Mouse (Mus musculus): Measurements from ENCODE around the gene Sik3.
A peak's percentile ranks its signal among the peaks of the same experiment; 100 is the strongest.

Gene Sik3

DNA sequence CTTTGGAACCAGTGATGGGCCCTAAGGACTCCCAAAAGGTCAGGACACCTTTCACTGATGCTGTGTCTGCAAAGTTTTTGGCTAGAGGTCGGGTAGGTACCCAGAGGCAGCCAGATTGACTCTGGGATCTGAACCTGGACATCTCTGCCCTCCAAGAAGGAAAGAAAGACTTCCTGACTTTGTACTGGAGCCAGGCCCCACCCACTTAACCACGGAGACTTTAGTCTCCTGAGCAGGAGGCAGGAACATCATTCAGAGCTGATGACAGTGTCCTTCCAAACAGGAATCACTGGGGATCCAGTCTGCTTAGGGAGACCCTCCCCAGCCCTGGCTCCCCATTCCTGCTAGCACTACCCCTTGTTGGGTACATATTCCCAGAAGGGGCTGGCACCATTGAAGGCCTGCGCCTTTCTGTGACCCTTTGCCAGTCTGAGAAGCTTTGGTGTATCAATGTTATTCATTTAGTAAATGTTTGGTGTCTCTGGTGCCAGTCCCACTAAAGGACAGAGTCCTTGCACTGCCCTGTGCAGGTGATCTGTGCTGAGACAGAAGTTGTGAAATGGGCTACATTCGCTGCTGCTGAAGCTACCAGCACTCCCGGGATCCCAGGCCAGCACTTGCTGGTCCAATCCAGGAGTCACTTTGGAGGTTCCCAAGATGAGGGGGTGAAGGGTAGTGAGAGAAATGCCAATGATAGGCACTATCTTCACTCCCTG lies 212.5 kb downstream of the Sik3 start:
- DNase-seq (ENCODE audit: low spot score in 2 of 2): no peak

GRCm38 (mm10) chr9:46227064-46227614 lies 214.5 kb downstream of the Sik3 start:
- no peak for DNase-seq (ENCODE audit: low spot score in 2 of 2)

DNA sequence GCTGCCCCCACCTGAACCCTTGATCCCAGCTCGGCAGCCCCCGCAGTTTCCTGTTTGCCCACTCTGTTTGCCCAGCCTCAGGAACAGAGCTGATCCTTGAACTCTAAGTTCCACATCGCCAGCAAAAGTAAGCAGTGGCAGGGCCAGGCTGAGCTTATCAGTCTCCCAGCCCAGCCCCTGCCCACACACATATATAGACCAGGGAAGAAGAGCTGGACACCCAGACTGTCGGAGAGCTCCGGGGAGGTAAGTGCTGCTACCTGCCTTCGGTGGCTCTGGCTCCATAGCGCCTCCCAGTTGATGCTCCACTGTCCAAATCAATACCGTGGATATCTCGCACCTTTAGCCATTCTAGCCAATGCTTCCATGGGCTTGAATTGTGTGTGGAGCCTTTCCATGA lies 215.9 kb downstream of the Sik3 start, which contains the start of gene Apoa1:
Gene Apoa1 (plus strand): TSS at position 90 of the 400 bp plus-strand sequence.
- DNase-seq (ENCODE audit: low spot score in 2 of 2): no peak

DNA sequence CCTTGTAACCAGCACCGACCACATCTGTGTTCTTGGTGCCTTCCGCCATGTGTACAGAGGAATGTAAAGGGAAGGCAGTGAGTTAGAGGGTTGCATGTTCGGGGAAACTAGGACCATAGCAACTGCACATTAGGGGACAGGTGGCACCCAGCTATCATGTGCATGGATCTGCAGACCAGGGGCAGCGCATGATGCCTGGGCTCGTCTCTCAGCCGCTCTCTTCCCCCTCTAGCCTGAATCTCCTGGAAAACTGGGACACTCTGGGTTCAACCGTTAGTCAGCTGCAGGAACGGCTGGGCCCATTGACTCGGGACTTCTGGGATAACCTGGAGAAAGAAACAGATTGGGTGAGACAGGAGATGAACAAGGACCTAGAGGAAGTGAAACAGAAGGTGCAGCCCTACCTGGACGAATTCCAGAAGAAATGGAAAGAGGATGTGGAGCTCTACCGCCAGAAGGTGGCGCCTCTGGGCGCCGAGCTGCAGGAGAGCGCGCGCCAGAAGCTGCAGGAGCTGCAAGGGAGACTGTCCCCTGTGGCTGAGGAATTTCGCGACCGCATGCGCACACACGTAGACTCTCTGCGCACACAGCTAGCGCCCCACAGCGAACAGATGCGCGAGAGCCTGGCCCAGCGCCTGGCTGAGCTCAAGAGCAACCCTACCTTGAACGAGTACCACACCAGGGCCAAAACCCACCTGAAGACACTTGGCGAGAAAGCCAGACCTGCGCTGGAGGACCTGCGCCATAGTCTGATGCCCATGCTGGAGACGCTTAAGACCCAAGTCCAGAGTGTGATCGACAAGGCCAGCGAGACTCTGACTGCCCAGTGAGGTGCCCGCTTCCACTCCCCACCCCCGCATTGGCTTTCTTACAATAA lies 217.2 kb downstream of the Sik3 start:
- DNase-seq (ENCODE audit: low spot score in 2 of 2): peak; percentile 95

GRCm38 (mm10) chr9:46230450-46230975 lies 217.9 kb downstream of the Sik3 start:
- no peak for DNase-seq (ENCODE audit: low spot score in 2 of 2)

DNA sequence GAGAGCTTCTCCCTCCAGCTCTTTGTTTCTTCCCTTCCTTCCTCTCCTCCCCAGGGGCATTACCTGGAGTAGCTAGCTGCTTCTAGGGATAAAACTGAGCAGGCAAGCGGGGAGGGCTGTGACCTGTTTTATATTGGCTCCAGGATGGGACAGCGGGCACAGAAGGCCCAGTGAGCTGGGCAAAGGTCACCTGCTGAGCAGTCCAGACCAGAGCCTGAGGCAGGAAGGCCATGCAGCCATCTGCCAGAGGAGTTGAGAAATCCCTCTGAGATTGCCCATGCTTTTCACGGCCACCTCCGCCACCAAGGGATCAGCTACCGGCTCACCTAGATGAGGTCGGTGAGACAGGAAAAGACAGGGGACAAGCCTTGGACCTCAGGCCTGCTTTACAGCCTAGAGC lies 222.6 kb downstream of the Sik3 start:
- no peak for DNase-seq (ENCODE audit: low spot score in 2 of 2)

DNA sequence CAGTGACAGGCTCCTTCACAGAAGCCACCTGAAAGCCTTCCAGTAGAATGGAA lies 222.8 kb downstream of the Sik3 start, which contains the start of gene Apoc3:
Gene Apoc3 (minus strand): TSS at position 41 of the 53 bp plus-strand sequence.
- no peak for DNase-seq (ENCODE audit: low spot score in 2 of 2)

- DNase-seq (ENCODE audit: low spot score in 2 of 2): no peak
Measured at GRCm38 (mm10) chr9:46235649-46236048, 223.0 kb downstream of the Sik3 start.

- no peak for DNase-seq (ENCODE audit: low spot score in 2 of 2)
Measured at GRCm38 (mm10) chr9:46238850-46239249, 226.2 kb downstream of the Sik3 start.

- no peak for DNase-seq (ENCODE audit: low spot score in 2 of 2)
Measured at GRCm38 (mm10) chr9:46240526-46241153, 228.0 kb downstream of the Sik3 start, which contains the start of gene Apoa4. Gene Apoa4, plus strand, starts transcription at chr9:46240696.

DNA sequence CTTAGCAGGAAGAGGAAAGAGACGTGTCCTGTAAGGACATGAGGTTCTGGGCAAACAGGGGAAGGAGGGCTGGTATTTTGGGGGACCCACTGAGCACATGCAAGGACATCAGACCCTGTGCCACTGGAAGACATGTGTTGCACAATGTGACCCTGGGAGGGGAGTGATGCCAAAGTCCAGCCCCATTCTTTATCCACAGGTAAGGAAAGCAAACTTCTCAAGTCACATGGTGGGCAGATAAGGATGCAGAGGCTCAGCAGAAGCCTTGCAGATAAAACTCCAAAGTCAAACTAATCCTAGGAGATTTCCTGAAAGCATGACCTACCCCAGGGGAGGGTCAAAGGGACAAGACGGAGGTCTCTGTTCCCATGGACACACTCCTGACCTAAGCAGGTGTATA lies 229.2 kb downstream of the Sik3 start:
- DNase-seq (ENCODE audit: low spot score in 2 of 2): no peak

DNA sequence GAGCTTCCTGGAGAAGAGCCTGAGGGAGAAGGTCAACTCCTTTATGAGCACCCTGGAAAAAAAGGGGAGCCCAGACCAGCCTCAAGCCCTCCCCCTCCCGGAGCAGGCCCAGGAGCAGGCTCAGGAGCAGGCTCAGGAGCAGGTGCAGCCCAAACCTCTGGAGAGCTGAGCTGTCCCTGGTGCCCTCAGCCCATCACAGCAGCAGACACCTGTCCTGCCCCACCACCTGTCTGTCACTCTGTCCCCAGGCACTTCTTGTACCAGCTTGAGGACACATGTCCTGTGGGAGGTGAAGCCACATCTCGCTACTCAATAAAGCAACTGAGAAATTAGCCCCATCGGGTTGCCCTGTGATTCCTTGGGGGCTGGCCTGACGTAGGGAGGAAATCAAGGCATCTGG lies 230.5 kb downstream of the Sik3 start:
- no peak for DNase-seq (ENCODE audit: low spot score in 2 of 2)

DNA sequence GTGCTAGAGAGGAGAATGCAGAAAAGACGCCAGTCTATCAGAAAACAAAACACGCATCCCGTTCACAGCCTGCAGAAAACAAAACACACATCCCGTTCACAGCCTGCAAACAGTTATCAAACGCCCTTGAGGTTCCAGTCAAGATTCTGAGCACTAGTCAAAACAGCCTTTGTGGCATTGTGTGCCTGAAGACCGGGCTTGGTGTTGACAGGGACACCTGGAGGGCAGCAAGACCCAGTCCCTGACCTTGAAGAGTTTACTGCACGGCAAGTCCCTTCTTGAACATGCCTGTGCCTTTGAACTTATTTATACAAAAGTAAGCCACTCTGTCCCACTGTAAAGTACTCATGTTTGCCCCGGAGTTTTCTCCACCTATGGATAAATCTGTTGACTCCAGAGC lies 231.0 kb downstream of the Sik3 start:
- DNase-seq (ENCODE audit: low spot score in 2 of 2): no peak

- DNase-seq (ENCODE audit: low spot score in 2 of 2): peak; percentile 74 to 82
Measured at GRCm38 (mm10) chr9:46246752-46247324, 234.2 kb downstream of the Sik3 start.

DNA sequence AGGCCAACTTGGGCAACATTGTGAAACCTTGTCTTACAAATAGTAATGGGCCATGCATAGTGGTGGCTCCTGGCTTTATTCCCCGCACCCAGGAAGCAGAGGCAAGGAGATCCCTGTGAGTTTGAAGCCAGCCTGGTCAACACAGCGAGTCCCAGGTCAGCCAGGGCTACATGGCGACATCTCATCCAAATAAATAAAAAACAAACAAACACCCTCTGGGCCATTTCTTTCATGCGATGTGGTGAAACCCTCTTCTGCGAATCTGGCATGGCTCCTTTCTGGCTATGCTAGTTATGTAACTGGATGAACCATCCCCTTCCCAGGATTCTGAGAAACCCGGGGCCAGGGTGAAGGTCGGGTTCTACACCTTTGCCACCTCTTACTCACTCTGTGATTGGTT lies 243.6 kb downstream of the Sik3 start:
- DNase-seq (ENCODE audit: low spot score in 2 of 2): no peak

- DNase-seq (ENCODE audit: low spot score in 2 of 2): no peak
Measured at GRCm38 (mm10) chr9:46256658-46257385, 244.2 kb downstream of the Sik3 start.

- no peak for DNase-seq (ENCODE audit: low spot score in 2 of 2)
Measured at GRCm38 (mm10) chr9:46257546-46257945, 244.9 kb downstream of the Sik3 start.

GRCm38 (mm10) chr9:46259111-46259510 lies 246.5 kb downstream of the Sik3 start:
- no peak for DNase-seq (ENCODE audit: low spot score in 2 of 2)

DNA sequence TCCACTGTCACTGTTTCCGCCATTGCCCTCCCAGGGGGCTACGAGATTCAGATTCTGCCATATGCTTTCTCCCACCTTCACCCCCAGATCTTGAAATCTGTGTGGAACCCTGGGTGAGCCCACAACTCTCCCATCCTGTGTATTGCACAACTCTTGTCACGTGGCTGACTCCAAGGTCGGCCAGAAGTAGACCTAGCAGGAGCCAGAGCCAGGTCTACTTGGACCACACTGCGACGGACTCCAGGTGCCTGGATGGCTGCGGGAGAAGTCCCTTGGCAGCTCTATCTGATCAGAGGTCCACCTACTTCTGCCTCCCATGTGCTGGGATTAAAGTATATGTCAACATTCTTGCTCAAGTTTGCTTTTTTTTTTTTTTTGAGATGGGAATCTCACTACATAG lies 248.5 kb downstream of the Sik3 start:
- no peak for DNase-seq (ENCODE audit: low spot score in 2 of 2)

- no peak for DNase-seq (ENCODE audit: low spot score in 2 of 2)
Measured at GRCm38 (mm10) chr9:46268343-46268873, 255.8 kb downstream of the Sik3 start, which contains the start of gene Apoa5. Gene Apoa5, plus strand, starts transcription at chr9:46268633.

GRCm38 (mm10) chr9:46269125-46269524 lies 256.5 kb downstream of the Sik3 start:
- no peak for DNase-seq (ENCODE audit: low spot score in 2 of 2)
